In genomic region chr2:71011816-71012215, GRCm38 (mm10) we compare ENCODE assay signal across 13 mouse cellular contexts.
"Had no signal": no experiment of that assay in that cellular context is flagged by ENCODE, and none has a peak within 500 bp of the region (broad histone marks: within the 10 kb centered on the region; RNA-seq: fewer than 3 reads in every experiment).

No protein-coding gene starts in this region.

- H3K9ac ChIP-seq: liver, embryonic 12.5 days; liver, embryonic 15.5 days; lung, embryonic 15.5 days; midbrain, embryonic 13.5 days had no signal

- H3K27me3 ChIP-seq: liver, embryonic 12.5 days; liver, embryonic 15.5 days; lung, embryonic 15.5 days; midbrain, embryonic 13.5 days had no signal

- H3K4me2 ChIP-seq: liver, embryonic 12.5 days; liver, embryonic 15.5 days; lung, embryonic 15.5 days; midbrain, embryonic 13.5 days had no signal

- H3K27ac ChIP-seq: kidney, postnatal 0 days; layer of hippocampus, adult 2 months; liver, embryonic 12.5 days; liver, embryonic 15.5 days; lung, embryonic 15.5 days; macrophage; midbrain, embryonic 13.5 days had no signal

- H3K4me1 ChIP-seq: liver, embryonic 12.5 days; liver, embryonic 15.5 days; lung, embryonic 15.5 days; midbrain, embryonic 13.5 days had no signal

- DNase-seq: kidney, postnatal 25 days; layer of hippocampus, adult 9-11 months; lung, adult 18-20 months; lung, postnatal 14 days; thymus, adult 18-20 months; thymus, postnatal 36 days had no signal

- H3K36me3 ChIP-seq: lung, embryonic 15.5 days; midbrain, embryonic 13.5 days had no signal

- H3K9me3 ChIP-seq: liver, embryonic 12.5 days; liver, embryonic 15.5 days; lung, embryonic 15.5 days; midbrain, embryonic 13.5 days had no signal

- H3K4me3 ChIP-seq: layer of hippocampus, adult 2 months; liver, embryonic 12.5 days; liver, embryonic 15.5 days; lung, embryonic 15.5 days; midbrain, embryonic 13.5 days had no signal

- ATAC-seq: liver, embryonic 12.5 days; midbrain, embryonic 13.5 days had no signal
